In genomic region chr12:110485585-110486331, GRCm38 (mm10) we compare ENCODE assay signal across 8 mouse cellular contexts. TPM values are rescaled to one million over a fixed set of nuclear protein-coding genes. Genes with fewer than 3 reads are reported as not detected.
DNase-seq lines count a peak whose midpoint lies in the region; ATAC-seq and TF ChIP-seq lines count a peak whose summit lies in the region.

No protein-coding gene starts in this region.

- H3K27ac ChIP-seq in bone marrow, adult 2 months (ENCODE audit: control insufficient read depth, insufficient read depth, low read depth, low read length, poor library complexity), result peak overlapping the region; percentile 94
- peak overlapping the region; percentile 99 for H3K27ac ChIP-seq in embryonic facial prominence, embryonic 15.5 days (replicated peaks)
- H3K27ac ChIP-seq in limb, embryonic 14.5 days (replicated peaks; ENCODE audit: low read depth, low read length), result peak overlapping the region; percentile 99
- peak overlapping the region; percentile 99 for H3K27ac ChIP-seq in midbrain, postnatal 0 days (ENCODE audit: low read depth, low read length)

- TF ChIP-seq CTCF in bone marrow, adult 2 months (IDR thresholded peaks at IDR 0.05; ENCODE audit: control insufficient read depth, insufficient read depth, low read length), result no peak
- no peak for TF ChIP-seq CTCF in midbrain, postnatal 0 days (IDR thresholded peaks at IDR 0.05)

- H3K4me2 ChIP-seq in embryonic facial prominence, embryonic 15.5 days (replicated peaks), result peak overlapping the region; percentile 66
- H3K4me2 ChIP-seq in limb, embryonic 14.5 days (replicated peaks; ENCODE audit: low read depth, low read length, severe bottlenecking), result peak overlapping the region; percentile 60
- peak overlapping the region; percentile 82 for H3K4me2 ChIP-seq in midbrain, postnatal 0 days (ENCODE audit: low read depth, low read length, poor library complexity, severe bottlenecking)

- under 1% methylated on average over 27 of the region's 27 CpGs for WGBS in bone marrow, adult 2 months
- WGBS in embryonic facial prominence, embryonic 15.5 days, result under 1% methylated on average over 27 of the region's 27 CpGs
- 0% methylated on average over 27 of the region's 27 CpGs for WGBS in limb, embryonic 14.5 days
- under 1% methylated on average over 27 of the region's 27 CpGs for WGBS in midbrain, postnatal 0 days

- 0 out of 2 replicates have a peak, but pooled peaks cover 4% of the 10 kb centered on the region for H3K9me3 ChIP-seq in embryonic facial prominence, embryonic 15.5 days (replicated peaks)
- no peaks in the 10 kb centered on the region for H3K9me3 ChIP-seq in limb, embryonic 14.5 days (ENCODE audit: control insufficient read depth, low read length)
- H3K9me3 ChIP-seq in midbrain, postnatal 0 days (ENCODE audit: low read length), result no peaks in the 10 kb centered on the region

- ATAC-seq in embryonic facial prominence, embryonic 15.5 days (ENCODE audit: insufficient number of reproducible peaks, low FRiP score, low TSS enrichment, low read depth), result peak; percentile 85
- ATAC-seq in limb, embryonic 14.5 days (ENCODE audit: low FRiP score, low read depth), result peak; percentile 95
- peak; percentile 87 for ATAC-seq in midbrain, postnatal 0 days (ENCODE audit: low FRiP score)

- DNase-seq in 3T3-L1 (ENCODE audit: low read depth, low spot score), result peak; percentile 96
- DNase-seq in heart, adult 8-10 months (ENCODE audit: low spot score), result peak; percentile 90
- DNase-seq in kidney, adult 9 months, result peak; percentile 94
- DNase-seq in limb, embryonic 14.5 days (ENCODE audit: low spot score), result peak; percentile 95
- DNase-seq in midbrain, postnatal 0 days (ENCODE audit: low spot score), result peak; percentile 97
- DNase-seq in spleen, postnatal 14 days (ENCODE audit: low spot score in 2 of 2), result peak; percentile 61 to 70

- peak overlapping the region; percentile 78 for H3K9ac ChIP-seq in embryonic facial prominence, embryonic 15.5 days
- peak overlapping the region; percentile 85 for H3K9ac ChIP-seq in limb, embryonic 14.5 days (ENCODE audit: low read depth, low read length, severe bottlenecking)
- H3K9ac ChIP-seq in midbrain, postnatal 0 days (replicated peaks; ENCODE audit: low read length, poor library complexity, severe bottlenecking), result peak overlapping the region; percentile 88

- TF ChIP-seq POLR2A in bone marrow, adult 2 months (IDR thresholded peaks at IDR 0.05; ENCODE audit: borderline replicate concordance, control insufficient read depth, low read depth, low read length), result peak; percentile 60; the same call in 1 of the 2 replicates
- no peak for TF ChIP-seq POLR2A in limb, embryonic 14.5 days (IDR thresholded peaks at IDR 0.05; ENCODE audit: borderline replicate concordance, extremely low read depth, insufficient read depth, insufficient read length)

- peak overlapping the region; percentile 78 for H3K4me3 ChIP-seq in bone marrow, adult 2 months (replicated peaks; ENCODE audit: control insufficient read depth, low read depth, low read length)
- peak overlapping the region; percentile 76 for H3K4me3 ChIP-seq in embryonic facial prominence, embryonic 15.5 days (replicated peaks)
- H3K4me3 ChIP-seq in limb, embryonic 14.5 days (replicated peaks; ENCODE audit: low read length), result peak overlapping the region; percentile 71
- H3K4me3 ChIP-seq in midbrain, postnatal 0 days (ENCODE audit: low read depth, low read length), result peak overlapping the region; percentile 63

- peaks cover 17% of the 10 kb centered on the region for H3K36me3 ChIP-seq in embryonic facial prominence, embryonic 15.5 days
- H3K36me3 ChIP-seq in limb, embryonic 14.5 days (ENCODE audit: control insufficient read depth, insufficient read depth, low read length), result peaks cover 18% of the 10 kb centered on the region
- no peaks in the 10 kb centered on the region for H3K36me3 ChIP-seq in midbrain, postnatal 0 days (ENCODE audit: insufficient read depth, low read length)

- H3K27me3 ChIP-seq in embryonic facial prominence, embryonic 15.5 days, result no peaks in the 10 kb centered on the region
- H3K27me3 ChIP-seq in limb, embryonic 14.5 days (ENCODE audit: control insufficient read depth, insufficient read depth, low read length), result no peaks in the 10 kb centered on the region
- no peaks in the 10 kb centered on the region for H3K27me3 ChIP-seq in midbrain, postnatal 0 days (ENCODE audit: insufficient read depth, low read length)

- peaks cover 3% of the 10 kb centered on the region for H3K4me1 ChIP-seq in bone marrow, adult 2 months (ENCODE audit: control insufficient read depth, insufficient read depth, low read length)
- peaks cover 32% of the 10 kb centered on the region for H3K4me1 ChIP-seq in embryonic facial prominence, embryonic 15.5 days
- peaks cover 14% of the 10 kb centered on the region for H3K4me1 ChIP-seq in limb, embryonic 14.5 days (ENCODE audit: control insufficient read depth, insufficient read depth, low read length)
- peaks cover 18% of the 10 kb centered on the region for H3K4me1 ChIP-seq in midbrain, postnatal 0 days (ENCODE audit: insufficient read depth, low read length)

RNA-seq across cellular contexts. Expression of gene Ppp2r5c, which starts 38.8 kb away (rescaled TPM):
- polyA plus RNA-seq in bone marrow, adult 2 months (2011; ENCODE audit: insufficient read depth, insufficient read length, low replicate concordance, missing spikeins), result 38.6 and 59.4 TPM in 2 replicates
- 132 and 138 TPM in 2 replicates for polyA plus RNA-seq in embryonic facial prominence, embryonic 15.5 days (2015; fragmentation: Nextera tagmentation; extraction: Ambion mirVana)
- 10 to 100 TPM; 88.9 to 96.8 (median 93.6) TPM for total RNA-seq in heart, adult 8-10 months (2022)
- polyA plus RNA-seq in limb, embryonic 14.5 days (2012; rRNA removed), result 68.0 and 75.2 TPM in 2 replicates
- 156 and 158 TPM in 2 replicates for polyA plus RNA-seq in limb, embryonic 14.5 days (2014; fragmentation: Nextera tagmentation; extraction: Ambion mirVana)
- total RNA-seq in midbrain, postnatal 0 days (2014; rRNA removed), result 173 and 183 TPM in 2 replicates
- polyA plus RNA-seq in midbrain, postnatal 0 days (2015; fragmentation: Nextera tagmentation; extraction: Ambion mirVana), result 176 and 178 TPM in 2 replicates

Comparison
In these comparisons a context has a peak if more than half of its experiments do, and no peak if none do; other contexts are left out.
1. Peak in every context shown above with its lines: DNase-seq, ATAC-seq, H3K4me3 ChIP-seq and H3K27ac ChIP-seq.